Mouse (Mus musculus) heart, postnatal 0 days (tissue): ENCODE results near the gene Vangl2.

Source experiments
- CTCF ChIP-seq: IDR thresholded peaks from 2 replicates; pipeline ENCODE4 v1.5.1; 2016; ENCODE audit warnings: antibody characterized with exemption, control low read depth, low read depth
- EP300 ChIP-seq: IDR thresholded peaks from 2 replicates; pipeline ENCODE4 v1.6.1; 2016; ENCODE audit warnings: antibody characterized with exemption, low read depth

DNA sequence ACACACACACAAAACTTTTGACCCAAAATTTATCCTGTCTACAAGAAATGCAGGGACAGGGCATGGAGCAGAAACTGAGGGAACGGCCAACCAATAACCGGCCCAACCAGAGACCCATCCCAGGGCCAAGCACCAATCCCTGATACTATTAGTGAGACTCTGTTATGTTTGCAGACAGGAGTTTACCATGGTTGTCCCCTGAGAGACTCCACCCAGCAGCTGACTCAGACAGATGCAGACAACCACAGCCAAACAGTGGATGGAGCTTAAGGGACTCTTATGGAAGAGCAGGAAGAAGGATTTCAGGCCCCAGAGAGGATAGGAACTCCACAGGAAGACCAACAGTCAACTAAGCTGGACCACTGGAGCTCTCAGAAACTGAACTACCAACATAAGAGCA lies 1.7 kb upstream of the Vangl2 start:
- TF ChIP-seq CTCF (no peak), EP300 (no peak)
